Mouse (Mus musculus) CH12.LX (cell line): ENCODE data around the gene Map2k4. TPM values are rescaled to one million over a fixed set of nuclear protein-coding genes. Genes with fewer than 3 reads are reported as not detected.

Experiments
- DNase-seq: peaks from one replicate; pipeline ENCODE4 v3.0.0-alpha.2; 2013; ENCODE audit errors: extremely low read depth
- H3K27ac ChIP-seq: 2 replicates; pipeline ENCODE4 v1.5.1; 2012; ENCODE audit warnings: low read depth, mild to moderate bottlenecking, control low read depth, moderate library complexity; ENCODE audit not compliant: insufficient read depth
- H3K27me3 ChIP-seq: replicated peaks from 2 replicates; pipeline ENCODE3; 2012; ENCODE audit warnings: inconsistent platforms
- H3K36me3 ChIP-seq, 2 experiments: replicated peaks in 1 of 2; 2 replicates each; pipeline versions ENCODE3 to v1.6.1; 2012; ENCODE audit warnings: inconsistent platforms in 1 of 2, low read length in 1 of 2, mild to moderate bottlenecking in 1 of 2, mixed read lengths in 1 of 2, moderate library complexity in 1 of 2; ENCODE audit not compliant: control insufficient read depth in 1 of 2, insufficient read depth in 1 of 2
- H3K4me1 ChIP-seq, 2 experiments: 2 replicates each; pipeline ENCODE4 v1.6.1; 2012; ENCODE audit warnings: inconsistent platforms in 1 of 2, moderate library complexity in 1 of 2; ENCODE audit not compliant: insufficient read depth in 2 of 2, control insufficient read depth in 1 of 2
- H3K4me2 ChIP-seq: 2 replicates; pipeline ENCODE4 v1.6.1; 2012; ENCODE audit warnings: low read depth, mild to moderate bottlenecking, control low read depth; ENCODE audit not compliant: poor library complexity, insufficient read depth, severe bottlenecking
- H3K4me3 ChIP-seq, 3 experiments: fragments of 150-350 bp in 1 of 3; sonication (generic) in 1 of 3; replicated peaks in 1 of 3; 2 replicates each; pipeline versions ENCODE3 to v1.5.1; 2011 to 2012; ENCODE audit warnings: low read depth in 2 of 3, low read length in 2 of 3, mild to moderate bottlenecking in 2 of 3, moderate library complexity in 2 of 3, control low read depth in 1 of 3, improper control_type of control experiment in 1 of 3, inconsistent platforms in 1 of 3, mixed read lengths in 1 of 3; ENCODE audit not compliant: poor library complexity in 1 of 3
- H3K79me2 ChIP-seq: replicated peaks from 2 replicates; pipeline ENCODE4 v1.6.1; 2012; ENCODE audit warnings: mild to moderate bottlenecking, moderate library complexity; ENCODE audit not compliant: control insufficient read depth, poor library complexity, insufficient read depth, severe bottlenecking; ENCODE audit errors: extremely low read depth
- H3K9ac ChIP-seq: 2 replicates; pipeline ENCODE4 v1.6.1; 2012; ENCODE audit warnings: low read depth, mild to moderate bottlenecking, control low read depth, moderate library complexity; ENCODE audit not compliant: insufficient read depth
- H3K9me3 ChIP-seq: replicated peaks from 2 replicates; pipeline ENCODE3; 2012; ENCODE audit warnings: low read length, inconsistent platforms, mixed read lengths
- BHLHE40 ChIP-seq: IDR thresholded peaks from 2 replicates; pipeline ENCODE4 v1.6.1; 2011; ENCODE audit warnings: mild to moderate bottlenecking, low read depth, low read length, improper control_type of control experiment
- CHD1 ChIP-seq: IDR thresholded peaks from 2 replicates; pipeline ENCODE4 v1.6.1; 2012; ENCODE audit warnings: low read depth, low read length, improper control_type of control experiment, inconsistent platforms
- CHD2 ChIP-seq: IDR thresholded peaks from 2 replicates; pipeline ENCODE4 v1.6.1; 2011; ENCODE audit warnings: low read length, improper control_type of control experiment
- CTCF ChIP-seq, 2 experiments: IDR thresholded peaks in 1 of 2; conservative IDR thresholded peaks in 1 of 2; 2 replicates each; pipeline ENCODE4 v1.5.1; 2011 to 2012; ENCODE audit warnings: low read depth in 2 of 2, low read length in 2 of 2, improper control_type of control experiment in 1 of 2, inconsistent platforms in 1 of 2, mild to moderate bottlenecking in 1 of 2, moderate library complexity in 1 of 2
- E2F4 ChIP-seq: IDR thresholded peaks from 2 replicates; pipeline ENCODE4 v1.6.1; 2011; ENCODE audit warnings: low read depth, low read length, improper control_type of control experiment; ENCODE audit not compliant: insufficient replicate concordance
- EP300 ChIP-seq: IDR thresholded peaks from 2 replicates; pipeline ENCODE4 v1.6.1; 2011; ENCODE audit warnings: low read length, improper control_type of control experiment
- JUN ChIP-seq: IDR thresholded peaks from 2 replicates; pipeline ENCODE4 v1.6.1; 2011; ENCODE audit warnings: low read depth, mild to moderate bottlenecking, low read length, improper control_type of control experiment, moderate library complexity; ENCODE audit not compliant: insufficient read depth
- JUND ChIP-seq: conservative IDR thresholded peaks from 2 replicates; pipeline ENCODE4 v1.6.1; 2011; ENCODE audit warnings: low read depth, low read length, improper control_type of control experiment
- KAT2A ChIP-seq: IDR thresholded peaks from 2 replicates; pipeline ENCODE4 v1.6.1; 2012; ENCODE audit warnings: low read length, improper control_type of control experiment, inconsistent platforms; ENCODE audit not compliant: insufficient replicate concordance
- MAFK ChIP-seq: IDR thresholded peaks from 2 replicates; pipeline ENCODE4 v1.6.1; 2011; ENCODE audit warnings: low read length, improper control_type of control experiment; ENCODE audit not compliant: insufficient replicate concordance
- MYC ChIP-seq: IDR thresholded peaks from 2 replicates; pipeline ENCODE4 v1.6.1; 2011; ENCODE audit warnings: low read depth, mild to moderate bottlenecking, improper control_type of control experiment, low read length
- PAX5 ChIP-seq: IDR thresholded peaks from 2 replicates; pipeline ENCODE4 v1.6.1; 2012; ENCODE audit warnings: low read length, inconsistent platforms, mixed read lengths
- POLR2A ChIP-seq: IDR thresholded peaks from 2 replicates; pipeline ENCODE4 v1.6.1; 2011; ENCODE audit warnings: low read depth, mild to moderate bottlenecking, improper control_type of control experiment, low read length
- POLR2AphosphoS2 ChIP-seq: IDR thresholded peaks from 2 replicates; pipeline ENCODE4 v1.6.1; 2011; ENCODE audit warnings: low read depth, low read length, improper control_type of control experiment
- RAD21 ChIP-seq: IDR thresholded peaks from 2 replicates; pipeline ENCODE4 v1.6.1; 2011; ENCODE audit warnings: low read depth, mild to moderate bottlenecking, low read length, improper control_type of control experiment, moderate library complexity
- RCOR1 ChIP-seq: conservative IDR thresholded peaks from 2 replicates; pipeline ENCODE4 v1.6.1; 2012; ENCODE audit warnings: low read depth, mild to moderate bottlenecking, inconsistent platforms, low read length, improper control_type of control experiment
- SIN3A ChIP-seq: IDR thresholded peaks from 2 replicates; pipeline ENCODE4 v1.6.1; 2012; ENCODE audit warnings: low read length, improper control_type of control experiment, inconsistent platforms
- SMC3 ChIP-seq: IDR thresholded peaks from 2 replicates; pipeline ENCODE4 v1.6.1; 2011; ENCODE audit warnings: low read depth, low read length, improper control_type of control experiment
- TCF12 ChIP-seq: IDR thresholded peaks from 2 replicates; pipeline ENCODE4 v1.6.1; 2014; ENCODE audit warnings: low read depth, mild to moderate bottlenecking, inconsistent platforms, low read length, improper control_type of control experiment
- UBTF ChIP-seq: IDR thresholded peaks from 2 replicates; pipeline ENCODE4 v1.6.1; 2012; ENCODE audit warnings: low read depth, mild to moderate bottlenecking, inconsistent platforms, low read length, improper control_type of control experiment, moderate library complexity
- USF2 ChIP-seq: conservative IDR thresholded peaks from 2 replicates; pipeline ENCODE4 v1.6.1; 2011; ENCODE audit warnings: low read depth, low read length, improper control_type of control experiment
- ZC3H11A ChIP-seq: IDR thresholded peaks from 2 replicates; pipeline ENCODE4 v1.6.1; 2012; ENCODE audit warnings: low read depth, mild to moderate bottlenecking, inconsistent platforms, low read length, improper control_type of control experiment
- ZMIZ1 ChIP-seq: IDR thresholded peaks from 2 replicates; pipeline ENCODE4 v1.6.1; 2012; ENCODE audit warnings: low read depth, mild to moderate bottlenecking, inconsistent platforms, low read length, improper control_type of control experiment
- dilution Hi-C: fragments of 300-500 bp; cut with MboI; formaldehyde crosslinking; loops from 2 replicates; pipeline ENCODE4 v1.14.3; 2020; ENCODE audit warnings: low sequenced_read_pairs; ENCODE audit not compliant: extremely low pct_unique_long_range_greater_than_20kb, extremely low pct_ligation_motif_present
- in situ Hi-C: fragments of 300-500 bp; cut with MboI; formaldehyde crosslinking; loops from 3 replicates; pipeline ENCODE4 v1.14.3; 2019; ENCODE audit warnings: low sequenced_read_pairs, low pct_ligation_motif_present, low pct_unique_long_range_greater_than_20kb, mixed read lengths
- polyA plus RNA-seq: library from polyadenylated mRNA; unstranded; fragments of >175 nt; gene quantifications from 2 replicates; pipeline ENCODE4 v1.2.1, GENCODE M21; 2012; ENCODE audit warnings: low read depth; ENCODE audit not compliant: insufficient read length
- total RNA-seq, 2 experiments: library from RNA; depleted of rRNA; stranded (reverse); fragments of 300-350 nt in 1 of 2; fragments of >200 nt in 1 of 2; gene quantifications; 2 replicates each; pipeline ENCODE4 v1.2.3; 2012 to 2014

Gene Map2k4
- total and polyA plus RNA-seq, 3 experiments, result 27.2 to 50.0 (median 43.3) TPM

- peaks cover 0 to 33% of the 10 kb centered on the region in 2 experiments for H3K36me3 ChIP-seq
- no peak overlapping the region for H3K4me3 ChIP-seq
- H3K4me1 ChIP-seq, result peaks cover 0 to 23% of the 10 kb centered on the region in 2 experiments; a peak in 2 of 4 replicates
- H3K27ac ChIP-seq, result no peak overlapping the region
- H3K9me3 ChIP-seq, result no peaks in the 10 kb centered on the region
- no peak overlapping the region for H3K4me2 ChIP-seq
- H3K79me2 ChIP-seq, result peaks cover 7% of the 10 kb centered on the region; the same call in 1 of the 2 replicates
- TF ChIP-seq E2F4 (no peak), BHLHE40 (no peak), CHD2 (no peak), SMC3 (no peak), RCOR1 (no peak), TCF12 (no peak), MYC (no peak), ZC3H11A (no peak), POLR2AphosphoS2 (no peak)
- dilution Hi-C loops (no loop called here), in situ Hi-C loops (no loop called here)
- no peaks in the 10 kb centered on the region for H3K27me3 ChIP-seq
- H3K9ac ChIP-seq, result no peak overlapping the region
- no peak for DNase-seq
Measured at GRCm38 (mm10) chr11:65753593-65753992, 34.5 kb downstream of the Map2k4 start.

- dilution Hi-C loops (no loop called here), in situ Hi-C loops (no loop called here)
- H3K36me3 ChIP-seq, result peaks cover 0 to 42% of the 10 kb centered on the region in 2 experiments
- DNase-seq, result no peak
- no peak overlapping the region for H3K27ac ChIP-seq
- no peaks in the 10 kb centered on the region for H3K9me3 ChIP-seq
- H3K4me3 ChIP-seq, result no peak overlapping the region
- no peak overlapping the region for H3K4me2 ChIP-seq
- TF ChIP-seq PAX5 (no peak), USF2 (no peak), UBTF (no peak), ZMIZ1 (no peak), EP300 (no peak), CTCF (conservative IDR thresholded peaks at IDR 0.05 in 1 of 2, IDR thresholded peaks at IDR 0.05 in 1 of 2; ENCODE audit: low read depth in 2 of 2, low read length in 2 of 2) (no peak), BHLHE40 (no peak), MYC (no peak), CHD1 (no peak), SIN3A (no peak), POLR2A (no peak), RAD21 (no peak), POLR2AphosphoS2 (no peak), KAT2A (no peak), MAFK (no peak), JUND (no peak), JUN (no peak)
- H3K79me2 ChIP-seq, result peaks cover 2% of the 10 kb centered on the region; the same call in 1 of the 2 replicates
- H3K9ac ChIP-seq, result no peak overlapping the region
- H3K4me1 ChIP-seq, result no peaks in the 10 kb centered on the region; a peak in 1 of 4 replicates
- no peaks in the 10 kb centered on the region for H3K27me3 ChIP-seq
Measured at GRCm38 (mm10) chr11:65750546-65750945, 37.6 kb downstream of the Map2k4 start.
